Mouse (Mus musculus): ENCODE results near the gene Grb10. TPM values are rescaled to one million over a fixed set of nuclear protein-coding genes. Genes with fewer than 3 reads are reported as not detected.

Gene Grb10
- total RNA-seq, 2 experiments from 2014 or later = 8.4 to 20.5 TPM

GRCm38 (mm10) chr11:11885246-11885643 is 153.2 kb downstream of the Grb10 start:
- ATAC-seq (replicated peaks; ENCODE audit: poor library complexity, severe bottlenecking) = no peak

- ATAC-seq (replicated peaks; ENCODE audit: poor library complexity, severe bottlenecking) = no peak
Observed at GRCm38 (mm10) chr11:11884533-11885245, 153.8 kb downstream of the Grb10 start.

GRCm38 (mm10) chr11:11881783-11882155 is 156.7 kb downstream of the Grb10 start:
- ATAC-seq (replicated peaks; ENCODE audit: poor library complexity, severe bottlenecking) = no peak

GRCm38 (mm10) chr11:11881026-11881782 is 157.3 kb downstream of the Grb10 start:
- ATAC-seq (replicated peaks; ENCODE audit: poor library complexity, severe bottlenecking) = no peak

Other genes with a start within 250 kb of the Grb10 start
- gene Fignl1, start 229.7 kb downstream of the Grb10 start, total RNA-seq (2014; fragmentation: Nextera tagmentation) = 43.8 and 51.2 TPM in 2 replicates
- gene Fignl1, start 229.7 kb downstream of the Grb10 start, total RNA-seq (2017) = 93.0 and 100 TPM in 2 replicates
- 2.1 TPM in 1 of 2 replicates, not detected in the other for gene Ddc, start 140.5 kb downstream of the Grb10 start, total RNA-seq (2014; fragmentation: Nextera tagmentation)
- 0.65 TPM in 1 of 2 replicates, not detected in the other for gene Ddc, start 140.5 kb downstream of the Grb10 start, total RNA-seq (2017)

Measured in granulocyte monocyte progenitor cell, adult 5-6 weeks (primary cell).